Mouse (Mus musculus): Measurements from ENCODE around the gene Wnk4. TPM values are rescaled to one million over a fixed set of nuclear protein-coding genes. Genes with fewer than 3 reads are reported as not detected.

The Wnk4 gene
- polyA plus RNA-seq, 1 experiment from 2014 or later, result 30.5 TPM

GRCm38 (mm10) chr11:101255826-101256775, 4.3 kb upstream of the Wnk4 start:
- Histone ChIP-seq H3K27ac (ENCODE audit: low read length) (no peak overlapping the region), H3K36me3 (ENCODE audit: insufficient read depth, low read length) (peaks cover 10% of the 10 kb centered on the region), H3K9me3 (ENCODE audit: low read length) (no peaks in the 10 kb centered on the region), H3K4me2 (replicated peaks; ENCODE audit: low read depth, low read length) (no peak overlapping the region), H3K4me1 (ENCODE audit: insufficient read depth, low read length) (peaks cover 56% of the 10 kb centered on the region), H3K27me3 (ENCODE audit: insufficient read depth, low read length) (no peaks in the 10 kb centered on the region), H3K4me3 (ENCODE audit: low read length) (no peak overlapping the region), H3K9ac (replicated peaks; ENCODE audit: low read length) (no peak overlapping the region)
- ATAC-seq (ENCODE audit: low FRiP score, low TSS enrichment), result no peak
- 88% methylated on average over 13 of the region's 13 CpGs for WGBS

DNA sequence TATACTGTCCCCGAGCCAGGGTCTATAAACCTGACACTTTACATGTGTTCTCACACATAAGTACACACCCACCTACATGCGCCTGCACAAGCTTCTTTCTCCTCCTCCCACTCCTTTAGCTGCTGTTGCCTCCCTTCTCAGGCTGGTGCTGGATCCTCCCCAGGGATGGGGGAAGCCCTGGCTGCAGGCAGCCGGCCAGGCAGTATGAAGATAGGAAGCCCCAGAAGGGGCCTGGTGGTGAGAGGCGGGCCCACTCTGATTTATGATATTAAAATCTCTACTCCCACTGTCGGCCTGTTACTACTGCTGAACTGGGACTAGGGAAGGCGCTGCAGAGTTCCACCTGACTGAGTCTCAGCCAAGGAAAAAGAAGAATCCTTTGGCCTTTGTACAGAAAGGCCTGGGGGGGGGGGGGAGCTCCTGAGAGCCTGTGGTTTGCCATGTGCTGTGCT, 1.1 kb upstream of the Wnk4 start:
- Histone ChIP-seq H3K4me2 (replicated peaks; ENCODE audit: low read depth, low read length) (peak overlapping the region; percentile 98), H3K9me3 (ENCODE audit: low read length) (no peaks in the 10 kb centered on the region), H3K36me3 (ENCODE audit: insufficient read depth, low read length) (peaks cover 10% of the 10 kb centered on the region), H3K27me3 (ENCODE audit: insufficient read depth, low read length) (peaks cover 12% of the 10 kb centered on the region), H3K9ac (replicated peaks; ENCODE audit: low read length) (peak overlapping the region; percentile 91), H3K4me3 (ENCODE audit: low read length) (peak overlapping the region; percentile 78), H3K27ac (ENCODE audit: low read length) (peak overlapping the region; percentile 98), H3K4me1 (ENCODE audit: insufficient read depth, low read length) (peaks cover 70% of the 10 kb centered on the region)
- peak; percentile 70 for ATAC-seq (ENCODE audit: low FRiP score, low TSS enrichment)
- 6% methylated on average over 6 of the region's 6 CpGs for WGBS

DNA sequence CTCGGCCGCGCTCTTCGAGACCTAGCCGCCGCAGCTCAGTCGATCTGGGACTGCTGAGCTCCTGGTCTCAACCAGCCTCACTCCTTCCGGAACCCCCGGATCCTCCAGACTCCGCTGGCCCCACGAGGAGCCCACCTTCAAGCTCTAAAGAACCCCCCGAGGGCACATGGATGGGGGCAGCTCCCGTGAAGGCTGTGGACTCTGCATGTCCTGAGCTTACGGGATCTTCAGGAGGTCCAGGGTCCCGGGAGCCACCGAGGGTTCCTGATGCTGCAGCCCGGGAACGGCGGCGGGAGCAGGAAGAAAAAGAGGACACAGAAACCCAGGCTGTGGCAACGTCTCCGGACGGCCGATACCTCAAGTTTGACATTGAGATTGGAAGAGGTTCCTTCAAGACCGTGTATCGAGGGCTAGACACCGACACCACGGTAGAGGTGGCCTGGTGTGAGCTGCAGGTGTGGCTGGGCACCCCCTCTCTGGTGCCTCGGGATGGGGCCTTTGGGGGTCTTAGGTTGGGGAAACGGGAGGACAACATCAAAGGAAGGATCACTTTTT, 536 bp downstream of the Wnk4 start:
- H3K36me3 ChIP-seq (ENCODE audit: insufficient read depth, low read length), result peaks cover 7% of the 10 kb centered on the region
- H3K4me3 ChIP-seq (ENCODE audit: low read length), result peak overlapping the region; percentile 78
- no peaks in the 10 kb centered on the region for H3K9me3 ChIP-seq (ENCODE audit: low read length)
- H3K4me2 ChIP-seq (replicated peaks; ENCODE audit: low read depth, low read length), result peak overlapping the region; percentile 98
- WGBS, result under 1% methylated on average over 30 of the region's 30 CpGs
- peak overlapping the region; percentile 91 for H3K9ac ChIP-seq (replicated peaks; ENCODE audit: low read length)
- ATAC-seq (ENCODE audit: low FRiP score, low TSS enrichment), result peak; percentile 29; the same call in 1 of the 2 replicates
- H3K27ac ChIP-seq (ENCODE audit: low read length), result peak overlapping the region; percentile 98
- peaks cover 77% of the 10 kb centered on the region for H3K4me1 ChIP-seq (ENCODE audit: insufficient read depth, low read length)
- H3K27me3 ChIP-seq (ENCODE audit: insufficient read depth, low read length), result peaks cover 20% of the 10 kb centered on the region

- Histone ChIP-seq H3K9ac (replicated peaks; ENCODE audit: low read length) (peak overlapping the region; percentile 48), H3K4me2 (replicated peaks; ENCODE audit: low read depth, low read length) (peak overlapping the region; percentile 98)
- 5% methylated on average over 24 of the region's 24 CpGs for WGBS
These were observed 2.1 kb downstream of the Wnk4 start for GRCm38 (mm10) chr11:101262272-101262967.

GRCm38 (mm10) chr11:101263138-101263988, 3.0 kb downstream of the Wnk4 start:
- H3K4me2 ChIP-seq (replicated peaks; ENCODE audit: low read depth, low read length), result peak overlapping the region; percentile 98
- H3K27me3 ChIP-seq (ENCODE audit: insufficient read depth, low read length), result peaks cover 20% of the 10 kb centered on the region
- WGBS, result 20% methylated on average over 32 of the region's 32 CpGs
- peaks cover 67% of the 10 kb centered on the region for H3K4me1 ChIP-seq (ENCODE audit: insufficient read depth, low read length)
- H3K36me3 ChIP-seq (ENCODE audit: insufficient read depth, low read length), result peaks cover 3% of the 10 kb centered on the region; the same call in 1 of the 2 replicates
- peak overlapping the region; percentile 46; the same call in 1 of the 2 replicates for H3K9ac ChIP-seq (replicated peaks; ENCODE audit: low read length)
- no peaks in the 10 kb centered on the region for H3K9me3 ChIP-seq (ENCODE audit: low read length)
- no peak for ATAC-seq (ENCODE audit: low FRiP score, low TSS enrichment)
- H3K4me3 ChIP-seq (ENCODE audit: low read length), result peak overlapping the region; percentile 78
- no peak overlapping the region for H3K27ac ChIP-seq (ENCODE audit: low read length)

More at GRCm38 (mm10) chr11:101262272-101262967, 2.1 kb downstream of the Wnk4 start:
- Histone ChIP-seq H3K36me3 (ENCODE audit: insufficient read depth, low read length) (peaks cover 3% of the 10 kb centered on the region; the same call in 1 of the 2 replicates), H3K4me3 (ENCODE audit: low read length) (peak overlapping the region; percentile 78), H3K27me3 (ENCODE audit: insufficient read depth, low read length) (peaks cover 20% of the 10 kb centered on the region), H3K27ac (ENCODE audit: low read length) (no peak overlapping the region), H3K9me3 (ENCODE audit: low read length) (no peaks in the 10 kb centered on the region), H3K4me1 (ENCODE audit: insufficient read depth, low read length) (peaks cover 76% of the 10 kb centered on the region)
- no peak for ATAC-seq (ENCODE audit: low FRiP score, low TSS enrichment)

DNA sequence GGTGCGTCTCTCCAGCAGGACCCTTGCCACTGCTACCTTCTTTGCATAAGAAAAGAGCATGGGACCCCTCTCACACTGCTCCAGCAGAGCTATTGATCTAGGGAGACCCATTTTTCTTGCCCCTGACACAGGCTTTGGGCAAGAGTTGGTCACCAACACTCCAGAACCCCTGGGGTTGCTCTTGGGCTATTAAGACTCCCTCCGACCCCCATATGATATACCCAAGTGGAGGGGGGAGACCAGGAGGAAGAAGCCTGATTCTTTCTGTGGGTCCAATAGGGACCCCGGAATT, 3.6 kb downstream of the Wnk4 start:
- H3K9me3 ChIP-seq (ENCODE audit: low read length), result no peaks in the 10 kb centered on the region
- H3K4me1 ChIP-seq (ENCODE audit: insufficient read depth, low read length), result peaks cover 61% of the 10 kb centered on the region
- peak overlapping the region; percentile 78 for H3K4me3 ChIP-seq (ENCODE audit: low read length)
- H3K27ac ChIP-seq (ENCODE audit: low read length), result no peak overlapping the region
- H3K27me3 ChIP-seq (ENCODE audit: insufficient read depth, low read length), result peaks cover 20% of the 10 kb centered on the region
- ATAC-seq (ENCODE audit: low FRiP score, low TSS enrichment), result no peak
- H3K36me3 ChIP-seq (ENCODE audit: insufficient read depth, low read length), result peaks cover 3% of the 10 kb centered on the region; the same call in 1 of the 2 replicates
- H3K9ac ChIP-seq (replicated peaks; ENCODE audit: low read length), result 0 out of 2 replicates have a peak overlapping the region, but pooled peaks have one; percentile 46
- H3K4me2 ChIP-seq (replicated peaks; ENCODE audit: low read depth, low read length), result peak overlapping the region; percentile 98; the same call in 1 of the 2 replicates
- 45% methylated on average over 3 of the region's 3 CpGs for WGBS

DNA sequence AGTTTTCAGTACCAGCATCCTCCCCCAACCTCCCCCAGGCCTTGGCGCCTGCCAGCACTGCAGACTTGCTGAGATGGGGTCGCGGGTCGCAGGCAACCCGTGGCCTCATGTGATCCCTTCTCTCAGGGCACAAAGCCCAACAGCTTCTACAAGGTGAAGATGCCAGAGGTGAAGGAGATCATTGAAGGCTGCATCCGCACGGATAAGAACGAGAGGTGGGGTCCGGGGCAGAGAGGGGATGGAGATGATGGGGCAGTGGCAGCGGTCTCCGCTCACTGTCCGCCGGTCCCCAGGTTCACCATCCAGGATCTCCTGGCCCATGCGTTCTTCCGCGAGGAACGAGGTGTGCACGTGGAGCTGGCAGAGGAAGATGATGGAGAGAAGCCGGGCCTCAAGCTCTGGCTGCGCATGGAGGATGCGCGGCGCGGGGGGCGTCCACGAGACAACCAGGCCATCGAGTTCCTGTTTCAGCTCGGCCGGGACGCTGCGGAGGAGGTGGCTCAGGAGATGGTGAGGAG, 4.6 kb downstream of the Wnk4 start:
- H3K27ac ChIP-seq (ENCODE audit: low read length), result no peak overlapping the region
- H3K36me3 ChIP-seq (ENCODE audit: insufficient read depth, low read length), result peaks cover 3% of the 10 kb centered on the region; the same call in 1 of the 2 replicates
- peaks cover 20% of the 10 kb centered on the region for H3K27me3 ChIP-seq (ENCODE audit: insufficient read depth, low read length)
- ATAC-seq (ENCODE audit: low FRiP score, low TSS enrichment), result no peak
- H3K9ac ChIP-seq (replicated peaks; ENCODE audit: low read length), result peak overlapping the region; percentile 36; the same call in 1 of the 2 replicates
- H3K4me2 ChIP-seq (replicated peaks; ENCODE audit: low read depth, low read length), result peak overlapping the region; percentile 59
- peaks cover 58% of the 10 kb centered on the region for H3K4me1 ChIP-seq (ENCODE audit: insufficient read depth, low read length)
- H3K4me3 ChIP-seq (ENCODE audit: low read length), result peak overlapping the region; percentile 38
- H3K9me3 ChIP-seq (ENCODE audit: low read length), result no peaks in the 10 kb centered on the region
- WGBS, result 7% methylated on average over 31 of the region's 31 CpGs

DNA sequence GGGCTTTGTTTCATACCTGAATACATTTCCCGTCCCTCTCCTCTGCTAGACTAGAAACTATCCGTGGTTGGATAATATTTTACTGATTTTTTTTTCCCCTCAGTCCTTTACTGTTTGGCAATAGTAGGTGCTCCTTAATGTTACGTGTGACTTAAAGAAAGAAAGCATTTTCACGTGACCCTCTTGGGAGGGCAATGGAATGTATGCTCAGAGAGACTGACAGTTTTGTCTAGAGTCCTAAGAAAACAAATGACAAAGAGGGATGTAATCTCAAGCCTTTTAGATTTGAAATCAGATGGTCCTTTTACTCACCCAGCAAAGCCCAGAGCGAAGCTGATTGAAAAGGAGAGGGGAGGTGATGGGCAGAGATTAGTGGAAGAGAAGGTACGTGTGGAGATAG, 5.5 kb downstream of the Wnk4 start:
- no peak overlapping the region for H3K27ac ChIP-seq (ENCODE audit: low read length)
- no peak overlapping the region for H3K4me3 ChIP-seq (ENCODE audit: low read length)
- H3K9ac ChIP-seq (replicated peaks; ENCODE audit: low read length), result no peak overlapping the region
- no peaks in the 10 kb centered on the region for H3K9me3 ChIP-seq (ENCODE audit: low read length)
- ATAC-seq (ENCODE audit: low FRiP score, low TSS enrichment), result no peak
- peaks cover 20% of the 10 kb centered on the region for H3K27me3 ChIP-seq (ENCODE audit: insufficient read depth, low read length)
- peaks cover 52% of the 10 kb centered on the region for H3K4me1 ChIP-seq (ENCODE audit: insufficient read depth, low read length)
- H3K36me3 ChIP-seq (ENCODE audit: insufficient read depth, low read length), result peaks cover 3% of the 10 kb centered on the region; the same call in 1 of the 2 replicates
- peak overlapping the region; percentile 59; the same call in 1 of the 2 replicates for H3K4me2 ChIP-seq (replicated peaks; ENCODE audit: low read depth, low read length)
- WGBS, result 50% methylated on average over 6 of the region's 6 CpGs

All from kidney, embryonic 16.5 days (tissue).